Mouse (Mus musculus) liver, postnatal 0 days (tissue): Measurements from ENCODE around the gene 9630041A04Rik.

Experiments used
- CTCF ChIP-seq: sonication (generic); IDR thresholded peaks from 2 replicates; pipeline ENCODE4 v1.5.1; 2016; ENCODE audit warnings: antibody characterized with exemption, low read depth
- EP300 ChIP-seq: IDR thresholded peaks from 2 replicates; pipeline ENCODE4 v1.6.1; 2016; ENCODE audit warnings: antibody characterized with exemption, low read depth, mild to moderate bottlenecking

DNA sequence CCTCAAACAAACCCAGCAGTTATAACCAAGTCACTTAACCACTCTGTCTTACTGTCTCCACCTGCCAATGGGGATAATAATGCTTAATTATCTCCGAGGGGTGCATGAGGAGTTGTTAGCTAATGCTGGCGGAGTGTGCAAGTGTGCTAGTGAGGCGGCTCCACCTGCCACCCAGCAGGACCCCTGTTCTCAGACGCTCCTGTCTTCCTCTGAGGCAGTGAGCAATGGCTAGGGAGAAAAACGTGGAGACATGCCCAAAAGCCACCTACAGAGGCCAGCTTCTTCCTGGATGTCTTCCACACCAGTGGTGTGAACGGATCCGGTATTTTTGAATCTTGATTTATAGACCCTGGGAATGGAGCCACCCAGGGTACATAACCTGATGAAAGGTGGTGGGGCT is 83.7 kb downstream of the 9630041A04Rik start:
- TF ChIP-seq EP300 = no peak
- no peak for TF ChIP-seq CTCF
